Comparison of ENCODE assay signal across 32 mouse cellular contexts in genomic region chr8:45255040-45255439, GRCm38 (mm10). TPM values are rescaled to one million over a fixed set of nuclear protein-coding genes. Genes with fewer than 3 reads are reported as not detected.
DNase-seq lines count a peak whose midpoint lies in the region; ATAC-seq and TF ChIP-seq lines count a peak whose summit lies in the region.
"Had no signal": no experiment of that assay in that cellular context is flagged by ENCODE, and none has a peak within 500 bp of the region (broad histone marks: within the 10 kb centered on the region; RNA-seq: fewer than 3 reads in every experiment).

No protein-coding gene starts in this region.

- no peaks in the 10 kb centered on the region for H3K27me3 ChIP-seq in liver, adult 2 months (ENCODE audit: control insufficient read depth, insufficient read depth, low read length)
- no peaks in the 10 kb centered on the region for H3K27me3 ChIP-seq in liver, embryonic 11.5 days (replicated peaks; ENCODE audit: control insufficient read depth, insufficient read depth, low read length)
- no peaks in the 10 kb centered on the region for H3K27me3 ChIP-seq in liver, postnatal 0 days (ENCODE audit: insufficient read depth, low read length)
- H3K27me3 ChIP-seq in myocyte (ENCODE audit: control insufficient read depth, insufficient read depth, insufficient read length) = no peaks in the 10 kb centered on the region
- H3K27me3 ChIP-seq: embryonic facial prominence, embryonic 13.5 days; embryonic facial prominence, embryonic 15.5 days; forebrain, embryonic 12.5 days had no signal

- H3K4me2 ChIP-seq in liver, embryonic 11.5 days = no peak overlapping the region
- no peak overlapping the region for H3K4me2 ChIP-seq in liver, postnatal 0 days (ENCODE audit: low read depth, low read length)
- H3K4me2 ChIP-seq in myocyte (ENCODE audit: low read depth) = peak overlapping the region; percentile 42
- H3K4me2 ChIP-seq: embryonic facial prominence, embryonic 13.5 days; embryonic facial prominence, embryonic 15.5 days; forebrain, embryonic 12.5 days had no signal

- H3K4me3 ChIP-seq in liver, adult 2 months (ENCODE audit: insufficient read depth, low read depth, low read length) = no peak overlapping the region
- no peak overlapping the region for H3K4me3 ChIP-seq in liver, embryonic 11.5 days (ENCODE audit: low read depth, low read length)
- H3K4me3 ChIP-seq in liver, postnatal 0 days (ENCODE audit: low read depth, low read length) = no peak overlapping the region
- H3K4me3 ChIP-seq in myocyte = no peak overlapping the region
- H3K4me3 ChIP-seq: embryonic facial prominence, embryonic 13.5 days; embryonic facial prominence, embryonic 15.5 days; erythroblast, embryonic 14.5 days; forebrain, embryonic 10.5 days; forebrain, embryonic 12.5 days had no signal

- H3ac ChIP-seq in myocyte (ENCODE audit: control insufficient read depth, insufficient read length) = no peak overlapping the region

- H3K79me2 ChIP-seq in liver, adult 2 months (ENCODE audit: control insufficient read depth, insufficient read depth, low read length) = peaks cover 3% of the 10 kb centered on the region; the same call in 1 of the 2 replicates
- H3K79me2 ChIP-seq in myocyte (ENCODE audit: control insufficient read depth, insufficient read depth) = no peaks in the 10 kb centered on the region

- no peak for TF ChIP-seq CTCF in liver, adult 2 months (IDR thresholded peaks at IDR 0.05; ENCODE audit: low read depth, low read length)
- no peak for TF ChIP-seq CTCF in liver, postnatal 0 days (IDR thresholded peaks at IDR 0.05; ENCODE audit: low read depth)

- WGBS in liver, adult 2 months = 78% methylated on average over 12 of the region's 12 CpGs
- WGBS in liver, embryonic 11.5 days = 84% methylated on average over 12 of the region's 12 CpGs
- 78% methylated on average over 12 of the region's 12 CpGs for WGBS in liver, postnatal 0 days (ENCODE audit: insufficient replicate concordance)

- no peak for TF ChIP-seq EP300 in liver, postnatal 0 days (IDR thresholded peaks at IDR 0.05; ENCODE audit: low read depth)

- H3K27ac ChIP-seq in liver, adult 2 months (replicated peaks; ENCODE audit: insufficient read depth, low read depth, low read length) = peak overlapping the region; percentile 33
- no peak overlapping the region for H3K27ac ChIP-seq in liver, embryonic 11.5 days (ENCODE audit: low read depth, low read length)
- H3K27ac ChIP-seq in liver, postnatal 0 days (ENCODE audit: low read depth) = peak overlapping the region; percentile 41
- H3K27ac ChIP-seq: embryonic facial prominence, embryonic 13.5 days; embryonic facial prominence, embryonic 15.5 days; forebrain, embryonic 10.5 days; forebrain, embryonic 12.5 days had no signal

- no peak for TF ChIP-seq POLR2A in liver, adult 2 months (IDR thresholded peaks at IDR 0.05; ENCODE audit: extremely low read depth, insufficient read depth, low read length)
- TF ChIP-seq POLR2A in myocyte (IDR thresholded peaks at IDR 0.05; ENCODE audit: insufficient read length, low read depth) = no peak

- no peaks in the 10 kb centered on the region for H3K9me3 ChIP-seq in liver, embryonic 11.5 days (ENCODE audit: control insufficient read depth, low read length)
- no peaks in the 10 kb centered on the region for H3K9me3 ChIP-seq in liver, postnatal 0 days (ENCODE audit: low read length)
- H3K9me3 ChIP-seq: embryonic facial prominence, embryonic 13.5 days; embryonic facial prominence, embryonic 15.5 days; forebrain, embryonic 10.5 days; forebrain, embryonic 12.5 days had no signal

- DNase-seq in liver, adult 2 months (ENCODE audit: extremely low read depth, low read depth, low spot score) = no peak
- no peak for DNase-seq in liver, embryonic 11.5 days (ENCODE audit: low spot score)
- no peak for DNase-seq in liver, postnatal 0 days
- no peak for DNase-seq in liver
- DNase-seq in brain, adult 2 months (ENCODE audit: low read depth, low spot score) = peak; percentile 54
- DNase-seq: adrenal gland, adult 8-10 months; adrenal gland, postnatal 14 days; adrenal gland, postnatal 36 days; cerebellum, adult 11 months; cerebellum, adult 18-20 months; cerebellum, adult 8-10 months; cerebellum, adult 9-11 months; cerebellum, postnatal 14 days; cerebellum, postnatal 36 days; embryo, embryonic 11 days had no signal

- H3K4me1 ChIP-seq in liver, adult 2 months (ENCODE audit: control insufficient read depth, insufficient read depth, low read length) = peaks cover 15% of the 10 kb centered on the region
- no peaks in the 10 kb centered on the region for H3K4me1 ChIP-seq in liver, embryonic 11.5 days (replicated peaks; ENCODE audit: control insufficient read depth, insufficient read depth, low read length)
- no peaks in the 10 kb centered on the region for H3K4me1 ChIP-seq in liver, postnatal 0 days (ENCODE audit: insufficient read depth)
- H3K4me1 ChIP-seq: embryonic facial prominence, embryonic 13.5 days; embryonic facial prominence, embryonic 15.5 days; forebrain, embryonic 10.5 days; forebrain, embryonic 12.5 days had no signal

- H3K36me3 ChIP-seq in liver, adult 2 months (ENCODE audit: control insufficient read depth, insufficient read depth, low read length) = peaks cover 34% of the 10 kb centered on the region
- no peaks in the 10 kb centered on the region for H3K36me3 ChIP-seq in liver, embryonic 11.5 days (ENCODE audit: control insufficient read depth, insufficient read depth, low read length)
- H3K36me3 ChIP-seq in liver, postnatal 0 days (replicated peaks; ENCODE audit: insufficient read depth, low read length) = no peaks in the 10 kb centered on the region; the same call in 1 of the 2 replicates
- H3K36me3 ChIP-seq in myocyte (ENCODE audit: control insufficient read depth, insufficient read depth) = no peaks in the 10 kb centered on the region
- H3K36me3 ChIP-seq: embryonic facial prominence, embryonic 13.5 days; embryonic facial prominence, embryonic 15.5 days; forebrain, embryonic 10.5 days; forebrain, embryonic 12.5 days had no signal

- ATAC-seq in liver, embryonic 11.5 days (replicated peaks; ENCODE audit: low FRiP score) = no peak
- ATAC-seq in liver, postnatal 0 days = no peak
- ATAC-seq in inflammation-experienced regulatory T-cells, adult 6 months = no peak
- ATAC-seq: activated CD4-positive, CD25-positive, alpha-beta regulatory T cell, adult 4 months; forebrain, embryonic 14.5 days; forebrain, embryonic 16.5 days had no signal

- H3K9ac ChIP-seq in liver, adult 2 months (ENCODE audit: low read depth, low read length) = no peak overlapping the region
- H3K9ac ChIP-seq in liver, embryonic 11.5 days (ENCODE audit: low read depth, low read length) = no peak overlapping the region
- no peak overlapping the region for H3K9ac ChIP-seq in liver, postnatal 0 days (replicated peaks)
- H3K9ac ChIP-seq: embryonic facial prominence, embryonic 13.5 days; embryonic facial prominence, embryonic 15.5 days; forebrain, embryonic 12.5 days had no signal

TF ChIP-seq in myocyte, 11 proteins besides CTCF, POLR2A, EP300 and RAD21:
- TF ChIP-seq E2F4 (IDR thresholded peaks at IDR 0.05; ENCODE audit: insufficient read depth) (no peak), CEBPB (IDR thresholded peaks at IDR 0.05; ENCODE audit: insufficient read depth, poor library complexity, severe bottlenecking) (no peak), REST (IDR thresholded peaks at IDR 0.05; ENCODE audit: insufficient read depth, insufficient read length) (no peak), POLR2AphosphoS2 (IDR thresholded peaks at IDR 0.05; ENCODE audit: insufficient read length, low read depth) (no peak), MAX (IDR thresholded peaks at IDR 0.05; ENCODE audit: low read depth) (no peak), MYOG (IDR thresholded peaks at IDR 0.05; ENCODE audit: control insufficient read depth in 1 of 3, insufficient read depth in 1 of 3, insufficient read length in 2 of 3, low read depth in 2 of 3) (no peak), TCF12 (IDR thresholded peaks at IDR 0.05; ENCODE audit: insufficient read depth, poor library complexity, severe bottlenecking) (no peak), USF1 (IDR thresholded peaks at IDR 0.05; ENCODE audit: low read depth) (no peak), TCF3 (IDR thresholded peaks at IDR 0.05; ENCODE audit: insufficient read length, low read depth) (no peak), SRF (IDR thresholded peaks at IDR 0.05; ENCODE audit: control insufficient read depth, insufficient read length, low read depth) (no peak), MYOD1 (IDR thresholded peaks at IDR 0.05; ENCODE audit: control insufficient read depth in 1 of 3, insufficient read length in 2 of 3, low read depth in 2 of 3) (no peak)
TF ChIP-seq in myocyte: peak in this region for 0.

RNA-seq across cellular contexts. Expression of gene F11, which starts 6.8 kb away (rescaled TPM):
- total RNA-seq in liver, adult 2 months (2014; rRNA removed) = 80.9 and 92.1 TPM in 2 replicates
- polyA plus RNA-seq in liver, adult 2 months (2012; rRNA removed) = 21.6 and 26.1 TPM in 2 replicates
- polyA plus RNA-seq in liver, embryonic 11.5 days (2014; fragmentation: Nextera tagmentation; extraction: Ambion mirVana) = 1.6 and 2.4 TPM in 2 replicates
- 55.4 and 60.8 TPM in 2 replicates for polyA plus RNA-seq in liver, postnatal 0 days (2015; fragmentation: Nextera tagmentation; extraction: Ambion mirVana)
- polyA plus RNA-seq in myocyte (2012; fragmentation: generic; extraction: Trizol) = not detected
- polyA plus RNA-seq in inflammation-experienced regulatory T-cells, adult 6 months (2017; shearing (Covaris generic)) = not detected
- total RNA-seq: adrenal gland, adult 18-20 months; common myeloid progenitor, adult 5-6 weeks; ES-E14; MEL had no signal
- polyA plus RNA-seq: activated CD4-positive, CD25-positive, alpha-beta regulatory T cell, adult 4 months; brain, embryonic 14.5 days; C2C12; embryonic facial prominence, embryonic 11.5 days; embryonic facial prominence, embryonic 13.5 days; embryonic facial prominence, embryonic 15.5 days; forebrain, embryonic 10.5 days; forebrain, embryonic 12.5 days; forebrain, embryonic 14.5 days; forebrain, embryonic 16.5 days had no signal

RNA-seq across cellular contexts. Expression of gene Klkb1, which starts 39.6 kb away (rescaled TPM):
- total RNA-seq in liver, adult 2 months (2014; rRNA removed) = 205 and 206 TPM in 2 replicates
- 62.6 and 67.7 TPM in 2 replicates for polyA plus RNA-seq in liver, adult 2 months (2012; rRNA removed)
- 0.35 and 0.41 TPM in 2 replicates for polyA plus RNA-seq in liver, embryonic 11.5 days (2014; fragmentation: Nextera tagmentation; extraction: Ambion mirVana)
- 29.5 and 30.1 TPM in 2 replicates for polyA plus RNA-seq in liver, postnatal 0 days (2015; fragmentation: Nextera tagmentation; extraction: Ambion mirVana)
- not detected for polyA plus RNA-seq in myocyte (2012; fragmentation: generic; extraction: Trizol)
- under 1 TPM in 2 of 3 experiments, not detected in 1; 0.13 to 0.34 TPM for polyA plus RNA-seq in inflammation-experienced regulatory T-cells, adult 6 months (2017; shearing (Covaris generic))
- total RNA-seq: adrenal gland, adult 18-20 months; common myeloid progenitor, adult 5-6 weeks; ES-E14; MEL had no signal
- polyA plus RNA-seq: C2C12; embryonic facial prominence, embryonic 11.5 days; erythroblast, embryonic 14.5 days; forebrain, embryonic 14.5 days; forebrain, embryonic 16.5 days had no signal

RNA-seq across cellular contexts. Expression of gene Gm45753, which starts 53.2 kb away (rescaled TPM):
- total RNA-seq in liver, adult 2 months (2014; rRNA removed) = 0.37 and 1.3 TPM in 2 replicates
- polyA plus RNA-seq in liver, adult 2 months (2012; rRNA removed) = 0.21 and 0.24 TPM in 2 replicates
- 0.78 and 0.89 TPM in 2 replicates for polyA plus RNA-seq in liver, embryonic 11.5 days (2014; fragmentation: Nextera tagmentation; extraction: Ambion mirVana)
- 41.6 and 42.7 TPM in 2 replicates for polyA plus RNA-seq in liver, postnatal 0 days (2015; fragmentation: Nextera tagmentation; extraction: Ambion mirVana)
- not detected for polyA plus RNA-seq in myocyte (2012; fragmentation: generic; extraction: Trizol)
- not detected for polyA plus RNA-seq in inflammation-experienced regulatory T-cells, adult 6 months (2017; shearing (Covaris generic))
- total RNA-seq: adrenal gland, adult 18-20 months; adrenal gland, postnatal 36 days; common myeloid progenitor, adult 5-6 weeks; ES-E14; MEL had no signal
- polyA plus RNA-seq: activated CD4-positive, CD25-positive, alpha-beta regulatory T cell, adult 4 months; brain, embryonic 14.5 days; C2C12; embryonic facial prominence, embryonic 11.5 days; embryonic facial prominence, embryonic 13.5 days; erythroblast, embryonic 14.5 days; forebrain, embryonic 10.5 days; forebrain, embryonic 12.5 days; forebrain, embryonic 14.5 days; forebrain, embryonic 16.5 days had no signal

Comparison
In these comparisons a context has a peak if more than half of its experiments do, and no peak if none do; other contexts are left out.
1. RNA of gene Klkb1, which starts 39.6 kb away (polyA plus RNA-seq): 62.6 to 67.7 TPM in liver, adult 2 months and 29.5 to 30.1 TPM in liver, postnatal 0 days; 0.35 to 0.41 TPM in liver, embryonic 11.5 days, 0.13 to 0.34 TPM in inflammation-experienced regulatory T-cells, adult 6 months and not detected in myocyte (single experiment); every median in the first group is over 10 times any median in the second.
2. RNA of gene Gm45753, which starts 53.2 kb away (polyA plus RNA-seq): 41.6 to 42.7 TPM in liver, postnatal 0 days; 0.78 to 0.89 TPM in liver, embryonic 11.5 days, 0.21 to 0.24 TPM in liver, adult 2 months, not detected in myocyte (single experiment) and not detected in inflammation-experienced regulatory T-cells, adult 6 months; every median in the first group is over 10 times any median in the second.